Mouse (Mus musculus) thymus, postnatal 36 days (tissue): ENCODE results near the gene Pms1.
"Not testable (repeated sequence)": the region's sequence is repeated elsewhere in the genome, so short reads cannot be mapped to it uniquely, and the experiment has no call there.

Experiments used
- DNase-seq, 2 experiments: peaks; one replicate each; pipeline ENCODE4 v3.0.0; 2022; ENCODE audit warnings: mixed read lengths in 2 of 2

The Pms1 gene

GRCm38 (mm10) chr1:53296581-53297383 lies at the start of gene Pms1, which contains the start of the genes Ormdl1 and Gm28778:
TSS of gene Pms1 (minus strand) at chr1:53297018.
TSS of gene Ormdl1 (plus strand) at chr1:53297095.
TSS of gene Gm28778 (plus strand) at chr1:53297111.
- peak; percentile 91 for DNase-seq

DNA sequence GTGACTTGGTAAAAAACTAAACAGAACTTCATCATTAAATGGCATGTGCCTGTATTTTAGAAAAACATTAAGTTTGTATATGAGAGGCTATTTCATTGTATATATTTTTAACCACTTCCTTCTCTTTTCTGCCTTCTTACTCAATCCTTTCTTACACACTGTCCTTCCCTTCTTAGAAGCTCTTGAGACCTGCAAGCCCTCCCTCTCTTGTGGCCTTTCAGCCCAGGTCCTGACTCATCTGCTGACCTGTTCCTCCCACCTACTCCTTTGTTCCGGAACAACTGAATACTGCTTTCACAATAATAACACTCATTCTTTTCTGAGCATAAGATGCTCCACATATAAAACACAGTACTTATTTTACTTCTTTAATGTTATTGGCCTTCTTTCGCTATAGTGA lies 44.3 kb upstream of the Pms1 start:
- DNase-seq, result no peak

GRCm38 (mm10) chr1:53337403-53337802 lies 40.6 kb upstream of the Pms1 start:
- not testable (repeated sequence) for DNase-seq

- no peak for DNase-seq
These were observed 38.6 kb upstream of the Pms1 start for GRCm38 (mm10) chr1:53335465-53335864.

DNA sequence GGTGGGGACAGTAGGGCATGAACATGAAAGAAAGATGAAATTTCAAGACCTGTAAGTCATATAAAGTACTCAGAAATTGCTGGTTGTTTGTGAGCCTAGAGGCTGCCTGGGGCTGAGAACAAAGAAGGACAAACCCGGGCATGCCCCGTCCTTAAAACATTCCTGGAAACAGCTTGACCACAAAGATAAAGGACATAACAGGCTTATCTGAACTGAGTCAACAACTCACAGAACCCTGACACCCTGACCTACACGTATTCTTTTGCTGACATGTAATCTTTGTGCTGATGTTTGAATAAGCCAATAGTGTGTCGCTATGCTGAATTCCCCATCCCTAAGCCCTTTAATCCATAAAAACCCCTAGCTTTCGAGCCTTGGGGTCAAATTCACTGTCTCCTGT lies 36.7 kb upstream of the Pms1 start:
- not testable (repeated sequence) for DNase-seq

- DNase-seq, result no peak
These were observed 28.1 kb upstream of the Pms1 start for GRCm38 (mm10) chr1:53324827-53325494.

- DNase-seq, result no peak
These were observed 27.5 kb upstream of the Pms1 start for GRCm38 (mm10) chr1:53324277-53324676.

GRCm38 (mm10) chr1:53323254-53323653 lies 26.4 kb upstream of the Pms1 start:
- DNase-seq, result no peak

GRCm38 (mm10) chr1:53321662-53322344 lies 25.0 kb upstream of the Pms1 start:
- DNase-seq, result no peak

- peak; percentile 78 to 81 for DNase-seq
These were observed 16.5 kb upstream of the Pms1 start, which contains the start of gene Osgepl1 for GRCm38 (mm10) chr1:53312989-53313967. TSS of gene Osgepl1 (plus strand) at chr1:53313624.

- DNase-seq, result no peak
These were observed 3.7 kb upstream of the Pms1 start for GRCm38 (mm10) chr1:53300506-53300905.

- DNase-seq, result no peak
These were observed 5.6 kb downstream of the Pms1 start for GRCm38 (mm10) chr1:53291197-53291596.

- peak in 1 of 2 experiments; percentile 7 for DNase-seq
These were observed 24.2 kb downstream of the Pms1 start for GRCm38 (mm10) chr1:53272646-53273045.

DNA sequence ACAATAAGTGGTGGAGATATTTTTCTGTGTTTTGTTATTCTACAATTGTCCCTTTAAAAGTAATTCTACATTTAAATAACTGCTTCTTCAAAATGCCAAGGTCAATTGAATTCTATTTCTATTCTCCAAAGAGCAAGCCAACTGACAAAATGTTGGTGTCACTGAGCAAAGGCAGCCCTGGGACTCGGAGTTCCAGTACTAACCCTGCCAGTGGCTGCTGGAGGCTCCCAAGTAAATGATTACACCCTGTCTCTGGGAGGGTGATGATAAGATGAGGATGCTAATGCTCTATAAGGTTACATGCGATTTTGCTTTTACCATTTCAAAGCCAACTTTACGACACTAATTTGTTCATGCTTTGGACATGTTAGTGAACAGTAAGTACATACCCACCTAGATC lies 26.9 kb downstream of the Pms1 start:
- DNase-seq, result no peak

GRCm38 (mm10) chr1:53264958-53265612 lies 31.7 kb downstream of the Pms1 start:
- DNase-seq, result not testable (repeated sequence)

GRCm38 (mm10) chr1:53226063-53226462 lies 70.8 kb downstream of the Pms1 start:
- no peak for DNase-seq

- DNase-seq, result no peak
These were observed 71.2 kb downstream of the Pms1 start for GRCm38 (mm10) chr1:53225616-53226015.

DNA sequence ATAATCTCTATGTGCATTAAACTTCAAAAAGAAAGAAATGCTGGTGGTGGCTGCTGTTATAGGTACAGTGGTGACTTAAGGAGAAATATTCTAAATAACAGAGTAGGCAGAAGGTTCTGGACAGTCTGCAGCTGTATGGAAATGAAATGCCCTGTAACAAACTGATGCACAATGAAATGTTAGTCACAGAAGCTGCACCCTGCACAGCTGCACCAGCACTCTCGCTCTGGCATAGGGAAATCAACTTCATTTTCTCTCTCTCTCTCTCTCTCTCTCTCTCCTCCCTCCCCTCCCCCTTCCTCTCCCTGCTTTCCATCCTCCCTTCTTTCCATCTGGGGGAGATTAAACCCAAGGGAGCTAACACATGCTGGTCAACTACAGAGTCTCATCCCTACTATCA lies 72.0 kb downstream of the Pms1 start:
- no peak for DNase-seq

GRCm38 (mm10) chr1:53210136-53210535 lies 86.7 kb downstream of the Pms1 start:
- DNase-seq, result no peak

DNA sequence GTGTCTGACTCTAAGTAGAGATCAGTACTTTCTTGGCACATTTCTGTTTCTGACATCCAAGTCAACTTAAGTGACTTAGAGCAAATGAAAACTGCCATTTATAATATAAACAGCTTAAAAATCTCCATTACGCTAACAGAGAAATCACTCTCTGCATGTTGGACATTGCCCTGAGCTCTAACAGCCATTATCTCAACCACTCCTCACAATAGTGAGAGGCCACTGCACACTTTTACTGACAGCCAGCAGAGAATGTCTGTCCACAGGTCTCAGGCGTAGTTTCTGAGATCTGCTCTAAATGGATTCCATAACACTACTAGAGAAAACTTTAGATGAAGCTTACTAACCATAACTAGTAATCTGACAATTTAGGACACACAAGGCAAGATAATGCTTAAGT lies 92.9 kb downstream of the Pms1 start:
- DNase-seq, result no peak

- no peak for DNase-seq
These were observed 95.1 kb downstream of the Pms1 start for GRCm38 (mm10) chr1:53201630-53202199.
